Mouse (Mus musculus) c-Kit-positive CD71-negative TER-119-negative erythroid progenitor cells, embryonic 14.5 days (primary cell): ENCODE measurements around the gene Usf1.

Experiments
- DNase-seq: peaks from one replicate; pipeline ENCODE4 v3.0.0-alpha.2; 2013; ENCODE audit warnings: low read depth

Usf1 gene

DNA sequence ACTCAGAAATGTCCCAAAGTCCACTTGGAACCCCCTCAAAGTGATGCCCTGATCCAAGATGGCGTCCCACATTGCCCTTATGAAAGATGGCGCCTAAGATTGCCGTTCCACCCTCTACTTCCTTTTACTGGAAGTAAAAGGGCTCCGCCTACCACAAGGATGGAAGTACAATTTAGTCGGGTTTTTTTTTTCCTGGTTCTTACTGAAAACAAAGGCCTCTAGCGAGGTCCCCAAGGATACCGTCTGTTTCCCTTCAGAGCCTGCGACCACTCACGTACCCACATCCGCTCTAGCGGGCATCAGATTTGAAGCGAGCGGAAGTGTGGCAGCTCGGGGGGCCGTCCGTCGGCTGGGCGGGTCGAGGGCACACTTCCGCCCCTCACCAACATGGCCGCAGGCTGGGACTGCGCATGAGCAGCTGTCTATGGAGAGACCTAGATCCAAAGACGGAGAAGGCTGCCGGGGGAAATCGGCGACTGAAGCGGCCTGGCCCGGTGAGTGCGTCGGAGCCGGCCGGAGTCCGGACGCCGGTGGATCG lies at the start of gene Usf1:
TSS of gene Usf1 (plus strand) at position 367 of the 538 bp plus-strand sequence.
- peak; percentile 92 for DNase-seq

DNA sequence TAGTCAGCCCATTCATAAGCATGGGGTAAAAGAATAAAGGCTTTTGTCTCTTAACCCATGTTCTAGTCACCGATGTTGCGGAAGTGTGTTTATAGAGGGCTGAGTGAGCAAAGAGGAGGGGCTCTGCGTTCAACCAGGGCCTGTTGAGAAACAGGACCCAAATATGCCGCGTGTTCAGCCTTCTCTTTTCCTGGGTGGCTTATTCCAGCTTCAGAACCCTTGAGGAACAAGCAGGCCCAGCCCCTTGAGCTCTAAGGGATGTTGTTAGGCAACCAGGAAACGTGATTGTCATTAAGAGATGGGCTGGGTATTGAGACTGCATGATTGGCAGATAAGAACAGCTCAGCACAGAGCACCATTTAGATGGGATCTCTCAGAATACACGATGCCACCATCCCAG lies 45.2 kb upstream of the Usf1 start:
- DNase-seq, result no peak

DNA sequence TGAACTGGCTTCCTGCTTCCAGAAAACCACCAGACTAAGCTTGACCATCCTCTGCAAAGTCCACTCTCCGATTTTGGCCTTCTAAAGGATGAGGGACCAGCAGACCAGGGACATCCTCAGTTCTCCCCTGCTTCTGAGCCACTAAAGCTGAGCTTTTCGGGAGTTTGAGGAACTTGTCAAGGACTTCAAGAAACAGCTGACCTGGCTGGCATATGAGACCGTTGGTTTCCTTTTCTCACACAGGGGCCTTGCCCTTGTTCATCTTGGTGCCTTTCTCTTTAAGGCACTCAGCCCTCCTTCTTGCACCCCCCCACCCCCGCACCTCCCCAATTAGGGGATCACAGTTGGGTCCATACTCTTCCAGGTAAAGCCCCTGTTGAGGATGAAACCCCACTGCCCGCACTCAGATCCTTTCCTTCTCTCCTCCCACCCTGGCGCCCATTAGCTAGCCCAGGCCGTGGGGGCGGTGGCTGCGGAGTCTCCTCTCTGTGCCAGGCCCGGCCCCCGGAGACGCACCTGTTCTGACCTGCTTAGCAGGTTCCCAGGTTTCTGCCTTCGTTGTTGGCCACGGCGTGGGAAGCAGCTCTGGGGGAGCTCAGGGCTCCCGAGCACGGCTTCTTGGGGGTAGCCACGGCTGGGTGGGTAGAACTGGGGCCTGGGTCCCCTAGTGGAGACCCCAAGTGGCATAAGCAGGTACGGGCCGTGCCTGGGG lies 41.1 kb upstream of the Usf1 start, which contains the start of gene Nectin4:
TSS of gene Nectin4 (plus strand) at position 255 of the 712 bp plus-strand sequence.
- DNase-seq, result no peak

DNA sequence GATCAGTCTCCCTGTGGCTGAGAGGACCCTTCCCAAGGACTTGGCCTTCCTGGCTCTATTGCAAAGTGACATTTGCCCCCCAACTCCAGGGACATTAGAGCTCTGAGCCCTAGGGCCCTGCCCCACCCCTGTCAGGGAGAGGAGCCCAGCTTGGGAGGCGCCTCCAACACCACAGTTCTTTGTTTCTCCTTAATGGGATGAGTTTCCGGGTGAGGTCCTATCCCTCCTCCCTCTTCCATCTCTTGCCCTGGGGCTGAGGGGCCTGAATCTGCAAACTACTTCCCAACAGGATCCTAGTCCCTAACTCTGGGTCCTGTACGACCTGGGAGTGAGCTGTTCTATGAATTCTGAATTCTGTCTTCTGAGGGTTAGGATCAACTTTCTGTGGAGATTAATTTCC lies 38.2 kb upstream of the Usf1 start:
- DNase-seq, result no peak

DNA sequence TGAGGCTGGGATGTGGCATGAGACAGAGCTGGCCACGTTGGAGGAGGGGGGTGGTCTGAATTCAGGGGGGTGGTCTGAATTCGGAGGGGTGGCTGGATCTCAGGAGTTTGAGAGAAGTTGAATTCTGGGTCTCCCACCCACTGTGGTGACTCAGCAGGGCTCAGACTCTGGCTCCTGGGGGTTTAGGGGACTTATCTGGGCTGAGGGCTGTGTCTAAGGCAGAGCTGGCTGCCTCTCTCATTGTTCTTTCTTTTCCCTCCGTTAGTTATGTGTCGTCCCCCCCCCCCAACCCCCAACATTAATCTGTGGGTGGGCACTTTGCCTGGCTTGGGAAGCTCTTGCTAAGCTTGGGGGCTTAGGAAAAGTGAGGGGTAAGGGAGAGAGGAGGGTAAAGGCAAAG lies 37.2 kb upstream of the Usf1 start:
- no peak for DNase-seq

DNA sequence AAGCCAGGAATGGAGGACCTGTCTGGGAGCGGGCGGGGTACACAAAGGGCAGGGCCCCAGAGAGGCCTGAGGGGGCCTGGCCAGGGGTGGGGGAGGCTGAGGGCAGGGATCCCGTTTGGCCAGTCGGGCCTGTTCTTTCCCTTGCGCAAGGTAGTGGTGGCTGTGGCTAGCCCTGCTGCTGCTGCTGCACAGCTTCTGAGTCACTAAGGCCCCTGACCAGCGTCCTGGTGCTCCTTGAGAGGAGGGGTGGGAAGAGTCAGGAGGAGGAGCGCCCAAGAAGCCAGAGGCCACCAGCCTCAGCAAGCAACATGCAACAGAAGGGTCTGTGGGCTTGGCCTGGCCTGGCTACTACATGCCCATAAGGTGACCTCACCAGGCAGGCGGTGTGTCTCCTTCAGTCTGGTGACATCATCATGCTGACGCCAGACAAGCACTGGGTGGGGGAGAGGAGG lies 35.4 kb upstream of the Usf1 start:
- no peak for DNase-seq

DNA sequence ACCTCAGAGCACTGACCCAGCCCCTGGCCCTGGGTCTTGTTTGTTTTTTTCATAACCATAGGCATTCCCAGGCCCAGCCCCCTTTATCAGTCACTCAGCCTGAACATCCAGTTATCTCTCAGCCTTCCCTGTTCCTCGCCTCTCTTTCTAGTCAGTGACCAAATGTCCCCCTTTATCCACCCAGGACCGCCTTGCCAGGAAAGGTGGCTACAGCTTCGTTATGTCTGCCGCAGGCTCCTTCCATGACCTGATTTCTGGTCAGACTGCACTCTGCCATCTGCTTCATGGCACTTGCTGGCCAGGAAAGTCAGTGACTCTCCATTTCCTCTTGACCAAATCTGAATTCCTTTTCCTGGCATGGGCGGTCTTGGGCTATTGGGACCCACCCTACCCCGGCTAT lies 32.8 kb upstream of the Usf1 start:
- DNase-seq, result no peak

DNA sequence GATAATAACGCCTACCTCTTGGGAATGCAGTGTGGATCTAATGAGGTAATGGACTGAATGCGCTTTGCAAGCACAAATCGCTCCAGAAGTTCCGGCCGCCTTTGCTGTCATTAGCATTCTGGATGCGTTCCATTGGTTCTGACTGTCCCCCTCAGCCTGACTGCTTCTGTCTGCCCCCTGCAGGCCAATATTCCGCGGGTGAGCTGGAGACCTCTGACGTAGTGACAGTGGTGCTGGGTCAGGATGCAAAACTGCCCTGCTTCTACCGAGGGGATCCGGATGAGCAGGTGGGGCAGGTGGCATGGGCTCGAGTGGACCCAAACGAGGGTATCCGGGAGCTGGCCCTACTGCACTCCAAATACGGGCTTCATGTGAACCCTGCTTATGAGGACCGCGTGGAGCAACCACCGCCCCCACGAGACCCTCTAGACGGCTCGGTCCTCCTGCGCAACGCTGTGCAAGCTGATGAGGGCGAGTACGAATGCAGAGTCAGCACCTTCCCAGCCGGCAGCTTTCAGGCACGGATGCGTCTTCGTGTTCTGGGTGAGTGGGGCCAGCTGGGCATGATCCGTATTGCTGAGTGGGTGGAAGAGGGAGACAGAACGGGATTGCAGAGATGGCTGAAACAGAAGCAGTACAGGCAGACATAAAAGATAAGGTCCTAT lies 31.0 kb upstream of the Usf1 start:
- peak; percentile 74 for DNase-seq

DNA sequence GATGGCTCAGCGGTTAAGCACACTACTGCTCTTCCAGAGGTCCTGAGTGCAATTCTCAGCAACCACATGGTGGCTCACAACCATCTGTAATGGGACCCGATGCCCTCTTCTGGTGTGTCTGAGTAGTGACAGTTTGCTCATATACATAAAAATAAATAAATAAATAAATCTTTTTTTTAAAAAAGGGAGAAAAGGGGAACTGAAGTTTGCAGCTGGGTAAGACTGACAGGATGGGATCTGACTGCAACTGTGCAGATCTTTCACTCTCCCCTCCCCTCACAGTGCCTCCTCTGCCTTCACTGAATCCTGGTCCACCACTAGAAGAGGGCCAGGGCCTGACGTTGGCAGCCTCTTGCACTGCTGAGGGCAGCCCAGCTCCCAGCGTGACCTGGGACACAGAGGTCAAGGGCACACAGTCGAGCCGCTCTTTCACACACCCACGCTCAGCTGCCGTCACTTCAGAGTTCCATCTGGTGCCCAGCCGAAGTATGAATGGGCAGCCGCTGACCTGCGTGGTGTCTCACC lies 29.0 kb upstream of the Usf1 start:
- DNase-seq, result no peak

DNA sequence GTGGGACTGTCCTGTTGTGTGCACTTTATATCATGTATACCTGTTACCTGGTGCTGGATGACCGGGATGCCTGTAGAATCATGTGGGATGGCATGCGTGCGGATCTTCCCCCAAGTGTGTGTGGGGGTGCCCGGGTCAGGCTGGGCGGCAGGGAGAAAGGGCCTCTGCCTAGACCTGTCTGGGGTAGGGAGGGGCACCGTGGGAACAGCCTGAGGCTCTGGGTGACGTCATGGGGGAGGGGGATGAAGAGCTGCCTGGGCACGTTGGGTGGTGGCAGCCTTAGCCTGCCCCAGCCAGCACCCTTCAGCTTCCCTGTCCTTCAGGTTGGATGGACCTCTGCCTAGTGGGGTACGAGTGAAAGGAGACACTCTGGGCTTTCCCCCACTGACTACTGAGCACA lies 26.8 kb upstream of the Usf1 start:
- no peak for DNase-seq

DNA sequence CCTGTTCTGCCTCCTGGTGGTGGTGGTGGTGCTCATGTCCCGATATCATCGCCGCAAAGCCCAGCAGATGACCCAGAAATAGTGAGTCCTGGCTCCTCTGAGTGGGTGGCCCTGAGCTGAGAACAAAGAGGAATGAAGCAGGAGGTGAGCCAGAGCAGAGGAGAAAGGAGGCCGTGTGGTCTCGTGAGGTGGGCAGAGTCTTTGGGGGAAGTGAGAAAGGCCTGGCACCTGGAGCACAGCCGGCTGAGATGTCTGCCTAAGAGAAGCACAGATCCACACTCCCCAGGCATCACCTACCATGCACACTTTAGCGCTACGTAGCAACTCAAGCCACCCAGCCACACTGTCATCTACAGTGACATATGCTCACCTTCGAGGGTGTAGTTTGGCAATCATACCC lies 25.9 kb upstream of the Usf1 start:
- no peak for DNase-seq

DNA sequence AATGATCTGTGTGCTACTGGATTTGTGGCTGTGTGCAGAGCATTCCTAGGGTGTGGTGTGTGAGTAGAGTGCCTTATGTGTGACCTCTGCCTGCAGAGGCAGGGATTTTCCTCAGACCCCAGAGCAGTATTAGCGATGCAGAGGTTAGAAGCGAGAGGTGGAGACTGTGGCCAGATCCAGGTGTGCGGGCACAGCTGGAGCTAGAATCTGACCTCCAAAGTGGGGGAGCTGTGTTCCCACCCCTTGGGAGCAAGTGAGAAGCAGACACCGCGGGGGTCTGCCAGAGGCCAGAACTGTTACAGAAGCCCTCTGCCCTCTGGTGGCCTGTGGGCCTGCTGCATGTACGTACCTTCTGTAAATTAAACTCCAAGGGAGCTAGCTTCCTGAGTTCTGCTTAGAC lies 24.0 kb upstream of the Usf1 start:
- no peak for DNase-seq

DNA sequence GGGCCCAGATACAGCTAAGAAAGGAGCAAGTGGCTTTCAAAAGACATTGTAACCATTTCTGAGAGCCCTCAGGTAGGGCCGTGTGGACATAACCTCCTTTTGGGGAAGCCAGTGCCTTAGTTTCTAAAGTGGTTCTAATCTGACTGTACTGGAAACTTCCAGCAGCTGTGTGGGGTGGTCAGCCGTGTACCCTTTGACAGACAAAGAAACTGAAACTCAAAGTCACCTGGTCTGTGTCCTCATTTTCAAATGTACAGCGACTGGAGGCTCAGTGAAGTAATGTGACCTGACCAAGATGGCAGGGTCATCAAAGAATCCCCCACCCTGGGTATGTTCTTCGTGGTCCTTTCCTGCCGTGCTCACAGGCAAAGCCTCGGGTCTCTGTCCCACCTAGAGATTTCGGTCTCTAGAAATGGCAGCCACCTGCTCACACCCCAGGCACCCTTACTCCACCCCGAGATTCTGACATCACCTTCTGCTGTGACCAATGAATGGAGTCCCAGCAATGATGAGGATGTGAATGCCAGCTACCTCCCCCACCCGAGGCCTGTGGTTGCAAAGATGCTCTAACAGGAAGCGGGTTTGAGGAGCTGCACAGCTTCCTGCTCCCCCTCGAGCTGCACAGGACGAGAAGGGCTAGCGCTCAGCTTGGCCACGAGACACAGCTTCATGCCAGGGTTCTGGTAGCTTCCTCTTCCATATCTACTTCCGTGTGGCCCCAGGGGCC lies 22.6 kb upstream of the Usf1 start, which contains the start of gene Arhgap30:
TSS of gene Arhgap30 (plus strand) at position 579 of the 727 bp plus-strand sequence.
- DNase-seq, result no peak

DNA sequence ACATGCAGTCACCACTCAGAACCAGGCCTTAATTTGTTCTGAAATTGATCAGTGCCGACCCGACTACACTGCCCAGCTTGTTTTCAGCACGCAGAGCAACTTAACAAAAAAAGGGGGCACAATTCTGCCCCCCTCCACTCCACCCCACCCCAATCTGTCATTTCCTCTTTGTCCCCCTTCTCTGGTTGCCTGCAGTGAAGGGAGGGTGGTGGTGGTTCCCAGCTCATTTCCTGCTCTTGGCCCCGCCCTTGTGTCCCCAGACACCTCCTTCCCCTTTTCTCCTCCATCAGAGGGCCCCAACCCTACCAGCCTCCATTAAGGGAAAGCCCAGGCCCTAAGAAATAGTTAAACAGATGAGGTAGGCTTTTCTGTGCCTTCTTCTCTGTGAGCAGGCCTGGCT lies 21.0 kb upstream of the Usf1 start:
- DNase-seq, result no peak

DNA sequence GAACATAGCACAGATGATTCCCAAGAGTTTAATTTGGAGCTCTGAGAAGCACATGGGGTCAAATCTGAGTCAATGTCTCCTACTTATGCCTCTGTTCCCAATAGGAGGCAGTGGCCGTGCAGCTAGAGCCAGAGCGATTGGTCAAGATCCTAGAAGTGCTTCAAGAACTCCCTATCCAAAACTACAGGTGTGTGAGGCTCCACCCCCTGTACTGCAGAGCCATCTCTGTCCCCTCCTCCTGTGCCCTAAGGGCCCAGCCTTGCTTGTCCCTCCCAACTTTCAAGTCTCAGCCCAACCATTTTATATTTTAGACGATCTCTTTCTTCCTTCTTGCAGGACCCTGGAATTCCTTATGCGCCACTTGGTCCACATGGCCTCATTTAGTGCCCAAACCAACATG lies 9.3 kb upstream of the Usf1 start:
- no peak for DNase-seq

DNA sequence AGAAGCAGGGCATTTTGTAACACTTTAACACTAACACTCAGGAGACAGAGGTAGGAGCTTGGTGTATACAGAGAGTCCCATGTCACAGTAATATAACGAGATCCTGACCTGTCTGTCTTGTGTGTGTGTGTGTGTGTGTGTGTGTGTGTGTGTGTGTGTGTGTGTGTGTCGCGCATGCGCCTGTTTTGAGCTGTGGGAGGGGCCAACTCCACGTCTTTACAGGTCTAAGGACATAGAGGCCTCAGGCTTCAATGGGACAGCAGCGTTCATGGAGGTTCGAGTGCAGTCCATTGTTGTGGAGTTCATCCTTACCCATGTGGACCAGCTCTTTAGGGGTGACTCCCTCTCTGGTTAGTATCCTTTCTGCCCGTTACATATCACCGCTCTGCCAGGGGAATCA lies 8.1 kb upstream of the Usf1 start:
- DNase-seq, result no peak

DNA sequence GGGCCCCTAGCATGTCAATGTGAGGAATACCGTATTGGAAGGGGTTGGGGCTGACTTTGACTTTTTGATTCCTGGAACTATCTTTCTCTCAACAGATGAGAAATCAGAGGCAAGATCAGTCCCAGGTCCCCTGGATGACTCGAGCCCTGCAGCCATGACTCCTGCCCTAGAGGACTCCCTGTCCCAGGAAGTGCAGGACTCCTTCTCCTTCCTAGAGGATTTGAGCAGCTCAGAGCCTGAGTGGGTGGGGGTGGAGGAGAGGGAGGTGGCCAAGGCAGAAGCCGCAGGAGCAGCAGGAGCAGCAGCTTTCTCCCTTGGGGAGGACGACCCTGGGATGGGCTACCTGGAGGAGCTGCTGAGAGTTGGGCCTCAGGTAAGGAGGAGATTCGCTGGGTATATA lies 3.9 kb upstream of the Usf1 start:
- DNase-seq, result no peak

DNA sequence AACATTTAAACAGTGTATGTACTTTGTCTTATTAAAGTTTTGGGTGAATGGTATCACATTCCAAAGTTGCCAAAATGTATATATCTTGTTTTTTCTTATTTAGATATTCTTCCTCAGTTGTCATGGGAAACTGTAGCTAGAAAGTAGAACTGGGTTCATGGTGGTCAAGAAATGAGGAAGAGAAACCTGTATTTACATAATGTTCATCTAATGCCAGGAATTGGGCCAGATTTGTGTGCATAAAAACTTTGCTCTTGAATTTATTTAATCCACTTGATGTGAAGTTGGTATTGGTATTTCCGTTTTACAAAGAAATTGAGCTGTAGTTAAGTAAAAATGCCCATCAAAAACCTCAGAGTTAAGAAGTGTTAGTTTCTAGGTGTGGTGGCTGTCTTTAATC lies 882 bp upstream of the Usf1 start:
- no peak for DNase-seq

DNA sequence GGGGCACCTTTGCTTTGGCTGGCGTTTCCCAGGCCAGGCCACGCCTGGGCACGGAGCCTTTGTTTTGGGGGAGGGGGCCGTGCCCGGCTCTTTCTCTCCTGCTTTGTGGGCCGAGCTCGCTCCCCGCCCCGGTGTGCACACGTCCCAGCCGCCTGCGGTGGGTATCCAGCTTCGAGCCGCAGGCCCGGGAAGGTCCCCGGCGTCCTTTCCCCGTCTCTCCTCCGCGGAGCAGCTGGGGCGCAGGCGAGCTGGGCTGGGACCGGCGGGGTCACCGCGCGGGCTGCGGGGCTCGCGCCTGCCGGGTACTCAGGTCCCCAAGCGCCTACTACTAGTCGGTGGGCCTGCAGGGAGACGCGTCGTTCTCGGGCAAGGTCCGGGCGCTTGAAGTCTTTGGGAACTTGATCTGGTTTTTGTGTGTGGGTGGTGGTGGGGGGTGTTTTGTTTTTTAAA lies 404 bp downstream of the Usf1 start:
- DNase-seq, result no peak

DNA sequence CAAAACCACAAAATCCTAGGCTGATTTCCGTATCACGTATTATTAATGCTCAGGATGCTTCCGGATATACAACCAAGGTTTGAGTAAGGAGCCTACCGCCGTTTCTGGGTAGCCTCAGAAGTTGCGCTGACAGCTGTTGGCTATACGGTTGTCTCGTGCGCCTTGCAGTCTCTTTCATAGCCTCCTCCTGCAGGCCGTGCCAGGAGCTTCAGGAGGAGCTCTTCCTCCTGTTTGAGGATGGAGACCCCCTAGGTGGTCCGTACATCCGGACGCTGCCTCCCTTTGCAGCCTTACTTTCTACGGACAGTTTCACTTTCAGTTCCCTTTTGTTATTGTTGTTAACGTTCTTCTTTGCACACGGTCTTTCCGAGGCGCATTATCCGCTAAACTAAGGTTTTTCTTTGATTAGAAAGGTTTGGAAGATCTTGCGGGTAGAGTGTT lies 908 bp downstream of the Usf1 start:
- no peak for DNase-seq

DNA sequence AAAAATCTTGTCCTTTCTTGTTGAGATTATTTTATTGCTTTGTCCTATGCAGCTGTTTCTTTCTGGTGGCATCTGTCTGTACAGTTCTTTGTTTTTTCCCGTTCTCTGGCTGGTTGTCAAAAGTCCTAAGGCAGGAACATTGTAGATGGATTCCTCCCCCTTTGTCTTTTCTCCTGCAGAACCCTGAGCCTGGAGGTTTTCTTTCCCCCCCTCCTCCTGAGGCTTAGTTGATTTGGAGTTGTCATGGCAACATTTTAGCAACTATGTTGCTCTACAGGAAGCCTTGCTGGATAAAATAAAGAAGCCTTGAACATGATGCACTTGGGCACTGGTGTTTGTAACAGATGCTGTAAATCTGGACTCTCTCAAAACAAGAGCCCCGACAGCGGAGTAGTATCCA lies 1.3 kb downstream of the Usf1 start:
- no peak for DNase-seq

DNA sequence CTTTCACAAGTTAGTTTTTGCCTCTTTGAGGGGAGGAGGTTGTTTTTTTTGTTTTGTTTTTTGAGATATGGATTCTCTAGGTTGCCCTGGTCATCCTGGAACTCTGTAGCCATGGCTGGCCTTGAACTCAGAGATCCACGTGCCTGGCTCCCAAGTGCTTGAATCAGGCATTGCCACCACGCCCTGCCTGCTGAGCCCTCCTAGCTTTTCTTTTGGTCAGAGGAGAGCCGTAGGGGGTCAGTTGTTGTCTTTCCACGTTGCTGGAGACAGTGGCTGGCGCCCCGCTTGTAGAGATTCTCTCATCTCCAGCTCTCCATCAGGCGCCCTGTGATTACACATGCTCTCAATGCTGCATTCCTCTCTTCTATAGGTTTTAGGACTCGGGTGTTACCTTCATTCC lies 2.5 kb downstream of the Usf1 start:
- no peak for DNase-seq
